Mouse (Mus musculus) neural tube, embryonic 14.5 days (tissue): ENCODE results near the gene Ccser2. TPM values are rescaled to one million over a fixed set of nuclear protein-coding genes. Genes with fewer than 3 reads are reported as not detected.

Experiments
- ATAC-seq: fragments of 200-750 bp; cut with Nextera tagmentation; 2 replicates; pipeline ENCODE4 v1.8.0; 2017; ENCODE audit warnings: low read depth, mild to moderate bottlenecking, moderate TSS enrichment, moderate library complexity
- H3K27ac ChIP-seq: fragments of 300-500 bp; sonication (generic); 2 replicates; pipeline ENCODE4 v1.5.1; 2014; ENCODE audit warnings: low read depth, mild to moderate bottlenecking, control low read depth, low read length, moderate library complexity, mixed read lengths
- H3K27me3 ChIP-seq: fragments of 300-500 bp; sonication (generic); 2 replicates; pipeline ENCODE4 v1.6.1; 2014; ENCODE audit warnings: low read length; ENCODE audit not compliant: control insufficient read depth, insufficient read depth
- H3K36me3 ChIP-seq: fragments of 300-500 bp; sonication (generic); 2 replicates; pipeline ENCODE4 v1.6.1; 2014; ENCODE audit warnings: low read length, mixed read lengths; ENCODE audit not compliant: control insufficient read depth, insufficient read depth
- H3K4me1 ChIP-seq: fragments of 300-500 bp; sonication (generic); 2 replicates; pipeline ENCODE4 v1.6.1; 2014; ENCODE audit warnings: low read length; ENCODE audit not compliant: control insufficient read depth, insufficient read depth
- H3K4me2 ChIP-seq: fragments of 300-500 bp; sonication (generic); 2 replicates; pipeline ENCODE4 v1.6.1; 2014; ENCODE audit warnings: mild to moderate bottlenecking, low read depth, low read length, control low read depth
- H3K4me3 ChIP-seq: fragments of 300-500 bp; sonication (generic); 2 replicates; pipeline ENCODE4 v1.5.1; 2014; ENCODE audit warnings: low read depth, low read length, control low read depth, mixed read lengths
- H3K9ac ChIP-seq: fragments of 300-500 bp; sonication (generic); replicated peaks from 2 replicates; pipeline ENCODE4 v1.6.1; 2014; ENCODE audit warnings: low read depth, mild to moderate bottlenecking, control low read depth, low read length, mixed read lengths
- H3K9me3 ChIP-seq: fragments of 300-500 bp; sonication (generic); 2 replicates; pipeline ENCODE4 v1.6.1; 2016; ENCODE audit warnings: low read length; ENCODE audit not compliant: control insufficient read depth
- WGBS: fragments of 180-500 bp; shearing (Covaris S2); extraction: QIAGEN DNeasy Blood & Tissue Kit; methylation state at CpG from one replicate; pipeline ENCODE4 v1.1.7; 2014; 5-methylcytosine and 5-hydroxymethylcytosine counted together
- polyA plus RNA-seq: library from polyadenylated mRNA; unstranded; fragments of >200 nt; fragmentation: Nextera tagmentation; extraction: Ambion mirVana; gene quantifications from 2 replicates; pipeline ENCODE4 v1.2.1, GENCODE M21; 2014

Gene Ccser2
- polyA plus RNA-seq, 1 experiment from 2014 or later: 98.0 TPM

DNA sequence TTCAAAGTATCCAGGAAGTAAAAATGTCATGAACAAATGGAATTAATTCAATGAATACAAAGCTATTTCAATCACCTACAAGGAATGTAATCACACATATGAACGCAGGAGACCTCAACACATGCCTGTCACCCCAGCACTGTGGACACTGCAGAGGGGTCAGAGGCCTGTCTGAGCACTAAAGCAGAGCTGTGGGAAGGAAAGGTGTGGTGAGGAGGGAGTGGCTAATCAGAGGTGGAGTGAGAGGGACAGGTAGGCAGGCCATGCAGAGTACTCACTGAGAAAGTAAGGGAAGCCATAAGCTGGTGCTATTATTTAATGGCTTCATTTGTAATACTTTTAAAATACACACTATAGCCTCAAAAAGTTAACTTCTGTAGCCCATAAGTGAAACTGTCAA lies 64.4 kb downstream of the Ccser2 start:
- no peak overlapping the region for H3K4me3 ChIP-seq
- no peaks in the 10 kb centered on the region for H3K27me3 ChIP-seq
- H3K9me3 ChIP-seq: no peaks in the 10 kb centered on the region
- H3K36me3 ChIP-seq: 0 out of 2 replicates have a peak, but pooled peaks cover 6% of the 10 kb centered on the region
- no peak overlapping the region for H3K9ac ChIP-seq
- WGBS: 87% methylated on average over 1 of the region's 1 CpGs
- H3K4me2 ChIP-seq: no peak overlapping the region
- H3K27ac ChIP-seq: no peak overlapping the region
- no peaks in the 10 kb centered on the region for H3K4me1 ChIP-seq
- no peak for ATAC-seq

DNA sequence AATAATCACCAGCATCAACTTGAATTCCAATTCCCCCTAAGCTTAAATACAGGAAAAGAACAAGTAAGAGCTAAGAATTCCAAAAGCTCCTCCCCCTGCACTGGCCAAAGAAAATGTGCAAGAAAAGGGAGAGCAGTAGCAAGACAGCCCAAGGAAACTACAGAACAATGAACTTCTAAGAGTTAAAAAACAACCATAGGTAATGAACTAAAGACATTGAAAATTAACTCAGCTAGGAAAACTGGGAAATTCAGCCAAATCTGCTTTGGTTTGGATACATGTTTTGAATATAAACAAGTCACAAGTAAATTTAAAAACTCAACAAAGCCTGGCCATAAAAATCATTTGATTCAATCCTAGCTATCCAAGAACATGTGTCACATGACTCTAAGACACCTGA lies 67.7 kb downstream of the Ccser2 start:
- Histone ChIP-seq H3K4me3 (no peak overlapping the region), H3K27ac (no peak overlapping the region), H3K4me2 (no peak overlapping the region), H3K4me1 (no peaks in the 10 kb centered on the region), H3K27me3 (no peaks in the 10 kb centered on the region), H3K36me3 (0 out of 2 replicates have a peak, but pooled peaks cover 8% of the 10 kb centered on the region), H3K9ac (no peak overlapping the region), H3K9me3 (no peaks in the 10 kb centered on the region)
- ATAC-seq: no peak

- WGBS: 87% methylated on average over 3 of the region's 3 CpGs
- H3K9me3 ChIP-seq: no peaks in the 10 kb centered on the region
- ATAC-seq: no peak
- H3K4me2 ChIP-seq: no peak overlapping the region
- H3K27me3 ChIP-seq: no peaks in the 10 kb centered on the region
- H3K4me1 ChIP-seq: no peaks in the 10 kb centered on the region
- 0 out of 2 replicates have a peak, but pooled peaks cover 5% of the 10 kb centered on the region for H3K36me3 ChIP-seq
- H3K4me3 ChIP-seq: no peak overlapping the region
- H3K27ac ChIP-seq: no peak overlapping the region
- no peak overlapping the region for H3K9ac ChIP-seq
Measured at GRCm38 (mm10) chr14:36894701-36895100, 73.9 kb downstream of the Ccser2 start.

DNA sequence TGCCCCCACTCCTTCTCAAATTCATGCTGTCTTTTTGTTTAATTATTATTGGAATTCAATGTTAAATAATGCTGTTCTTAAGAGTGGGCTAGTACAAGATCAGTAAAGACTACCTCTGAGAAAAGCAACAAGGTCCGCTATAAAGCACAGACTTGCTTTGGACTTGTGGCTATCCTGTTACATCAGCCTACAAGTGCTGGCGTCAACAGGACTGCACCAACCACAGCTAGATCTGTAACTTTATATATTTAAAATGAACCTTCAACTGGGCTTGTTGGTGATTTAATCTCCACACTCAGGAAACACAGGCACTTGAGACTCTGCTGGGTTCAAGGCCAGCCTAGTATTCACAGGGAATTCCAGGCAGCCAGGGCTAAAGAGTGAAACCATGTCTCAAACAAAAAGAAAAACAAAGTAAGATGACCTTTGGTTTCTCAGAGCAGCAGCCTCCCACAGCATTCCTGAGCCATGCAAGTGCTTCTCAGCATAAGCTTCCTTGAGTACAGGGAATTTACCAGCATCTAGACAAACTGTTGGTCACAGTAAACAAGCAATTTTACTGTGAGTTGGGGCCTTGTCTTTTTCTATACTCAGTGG lies 75.7 kb downstream of the Ccser2 start:
- no peak overlapping the region for H3K4me3 ChIP-seq
- no peaks in the 10 kb centered on the region for H3K4me1 ChIP-seq
- no peak for ATAC-seq
- no peak overlapping the region for H3K9ac ChIP-seq
- 0 out of 2 replicates have a peak, but pooled peaks cover 5% of the 10 kb centered on the region for H3K36me3 ChIP-seq
- WGBS: 86% methylated on average over 2 of the region's 2 CpGs
- H3K27ac ChIP-seq: no peak overlapping the region
- no peaks in the 10 kb centered on the region for H3K27me3 ChIP-seq
- H3K9me3 ChIP-seq: no peaks in the 10 kb centered on the region
- H3K4me2 ChIP-seq: no peak overlapping the region

- no peak overlapping the region for H3K4me3 ChIP-seq
- no peaks in the 10 kb centered on the region for H3K36me3 ChIP-seq
- no peaks in the 10 kb centered on the region for H3K4me1 ChIP-seq
- peak overlapping the region; percentile 22; the same call in 1 of the 2 replicates for H3K27ac ChIP-seq
- H3K9me3 ChIP-seq: no peaks in the 10 kb centered on the region
- WGBS: 69% methylated on average over 7 of the region's 7 CpGs
- no peak overlapping the region for H3K4me2 ChIP-seq
- no peaks in the 10 kb centered on the region for H3K27me3 ChIP-seq
- no peak for ATAC-seq
- no peak overlapping the region for H3K9ac ChIP-seq
Measured at GRCm38 (mm10) chr14:36890130-36890529, 78.4 kb downstream of the Ccser2 start.

DNA sequence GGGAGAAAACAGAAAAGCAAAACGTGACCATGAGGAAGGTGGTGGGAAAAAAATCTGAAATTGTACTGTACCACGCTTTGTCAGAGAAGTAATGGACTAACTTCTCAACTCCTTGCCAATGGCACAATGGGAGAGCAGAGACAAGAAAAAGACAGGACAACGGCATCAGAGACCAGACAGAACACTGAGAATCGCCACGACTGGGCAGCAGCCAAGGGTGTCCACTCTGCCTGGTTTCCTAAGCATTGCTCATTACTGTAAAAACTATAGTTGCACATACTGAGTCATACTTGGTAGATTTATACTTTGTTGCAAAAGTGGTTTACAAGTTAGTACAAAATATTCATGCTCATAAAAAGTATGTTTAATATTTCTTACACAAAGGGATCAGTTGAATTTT lies 82.9 kb downstream of the Ccser2 start:
- H3K4me2 ChIP-seq: no peak overlapping the region

GRCm38 (mm10) chr14:36885117-36885516 lies 83.5 kb downstream of the Ccser2 start:
- Histone ChIP-seq H3K36me3 (no peaks in the 10 kb centered on the region), H3K4me1 (no peaks in the 10 kb centered on the region), H3K4me3 (no peak overlapping the region), H3K9me3 (no peaks in the 10 kb centered on the region), H3K27me3 (no peaks in the 10 kb centered on the region), H3K4me2 (no peak overlapping the region), H3K9ac (no peak overlapping the region), H3K27ac (no peak overlapping the region)
- 91% methylated on average over 1 of the region's 1 CpGs for WGBS
- ATAC-seq: no peak

More for the DNA sequence above, 82.9 kb downstream of the Ccser2 start:
- no peaks in the 10 kb centered on the region for H3K9me3 ChIP-seq
- H3K27ac ChIP-seq: no peak overlapping the region
- H3K36me3 ChIP-seq: no peaks in the 10 kb centered on the region
- H3K9ac ChIP-seq: no peak overlapping the region
- H3K4me3 ChIP-seq: no peak overlapping the region
- H3K27me3 ChIP-seq: no peaks in the 10 kb centered on the region
- ATAC-seq: no peak
- WGBS: 96% methylated on average over 5 of the region's 5 CpGs
- no peaks in the 10 kb centered on the region for H3K4me1 ChIP-seq

GRCm38 (mm10) chr14:36883576-36883975 lies 85.0 kb downstream of the Ccser2 start:
- Histone ChIP-seq H3K9ac (no peak overlapping the region), H3K4me3 (no peak overlapping the region), H3K36me3 (peaks cover 9% of the 10 kb centered on the region), H3K9me3 (no peaks in the 10 kb centered on the region), H3K4me1 (no peaks in the 10 kb centered on the region), H3K27me3 (no peaks in the 10 kb centered on the region), H3K27ac (no peak overlapping the region), H3K4me2 (no peak overlapping the region)
- 71% methylated on average over 3 of the region's 3 CpGs for WGBS
- no peak for ATAC-seq

- ATAC-seq: no peak; the same call in 1 of the 2 replicates
- no peaks in the 10 kb centered on the region for H3K36me3 ChIP-seq
- no peak overlapping the region for H3K9ac ChIP-seq
- 54% methylated on average over 6 of the region's 6 CpGs for WGBS
- no peaks in the 10 kb centered on the region for H3K27me3 ChIP-seq
- no peak overlapping the region for H3K4me3 ChIP-seq
- H3K4me1 ChIP-seq: no peaks in the 10 kb centered on the region
- H3K4me2 ChIP-seq: no peak overlapping the region
- no peaks in the 10 kb centered on the region for H3K9me3 ChIP-seq
- no peak overlapping the region for H3K27ac ChIP-seq
Measured at GRCm38 (mm10) chr14:36870257-36870656, 98.3 kb downstream of the Ccser2 start.
